Mouse (Mus musculus) hindbrain, embryonic 13.5 days (tissue): ENCODE results near the gene Chd2. TPM values are rescaled to one million over a fixed set of nuclear protein-coding genes. Genes with fewer than 3 reads are reported as not detected.
A peak's percentile ranks its signal among the peaks of the same experiment; 100 is the strongest.

Source experiments
- ATAC-seq: fragments of 200-750 bp; cut with Nextera tagmentation; 2 replicates; pipeline ENCODE4 v1.8.0; 2017; ENCODE audit warnings: moderate TSS enrichment; ENCODE audit not compliant: low FRiP score
- H3K27ac ChIP-seq: fragments of 300-500 bp; sonication (generic); 2 replicates; pipeline ENCODE4 v1.5.1; 2015; ENCODE audit warnings: inconsistent platforms, mild to moderate bottlenecking, moderate library complexity
- H3K27me3 ChIP-seq: fragments of 300-500 bp; sonication (generic); 2 replicates; pipeline ENCODE4 v1.6.1; 2015; ENCODE audit warnings: mild to moderate bottlenecking, inconsistent platforms
- H3K36me3 ChIP-seq: fragments of 300-500 bp; sonication (generic); 2 replicates; pipeline ENCODE4 v1.6.1; 2015; ENCODE audit warnings: mild to moderate bottlenecking, inconsistent platforms
- H3K4me1 ChIP-seq: fragments of 300-500 bp; sonication (generic); replicated peaks from 2 replicates; pipeline ENCODE4 v1.6.1; 2015; ENCODE audit warnings: inconsistent platforms
- H3K4me2 ChIP-seq: fragments of 300-500 bp; sonication (generic); 2 replicates; pipeline ENCODE4 v1.6.1; 2015; ENCODE audit warnings: inconsistent platforms, mild to moderate bottlenecking, moderate library complexity
- H3K4me3 ChIP-seq: fragments of 300-500 bp; sonication (generic); 2 replicates; pipeline ENCODE4 v1.5.1; 2015; ENCODE audit warnings: mild to moderate bottlenecking, inconsistent platforms
- H3K9ac ChIP-seq: fragments of 300-500 bp; sonication (generic); 2 replicates; pipeline ENCODE4 v1.6.1; 2015; ENCODE audit warnings: mild to moderate bottlenecking, inconsistent platforms
- H3K9me3 ChIP-seq: fragments of 300-500 bp; sonication (generic); 2 replicates; pipeline ENCODE4 v1.6.1; 2016; ENCODE audit warnings: inconsistent platforms
- WGBS: fragments of 180-500 bp; shearing (Covaris S2); methylation state at CpG from one replicate; pipeline ENCODE4 v1.1.7; 2015; 5-methylcytosine and 5-hydroxymethylcytosine counted together
- polyA plus RNA-seq: library from polyadenylated mRNA; unstranded; fragments of >200 nt; fragmentation: Nextera tagmentation; extraction: Ambion mirVana; gene quantifications from 2 replicates; pipeline ENCODE4 v1.2.1, GENCODE M21; 2015

The Chd2 gene
- polyA plus RNA-seq = 44.7 and 53.5 TPM in 2 replicates

DNA sequence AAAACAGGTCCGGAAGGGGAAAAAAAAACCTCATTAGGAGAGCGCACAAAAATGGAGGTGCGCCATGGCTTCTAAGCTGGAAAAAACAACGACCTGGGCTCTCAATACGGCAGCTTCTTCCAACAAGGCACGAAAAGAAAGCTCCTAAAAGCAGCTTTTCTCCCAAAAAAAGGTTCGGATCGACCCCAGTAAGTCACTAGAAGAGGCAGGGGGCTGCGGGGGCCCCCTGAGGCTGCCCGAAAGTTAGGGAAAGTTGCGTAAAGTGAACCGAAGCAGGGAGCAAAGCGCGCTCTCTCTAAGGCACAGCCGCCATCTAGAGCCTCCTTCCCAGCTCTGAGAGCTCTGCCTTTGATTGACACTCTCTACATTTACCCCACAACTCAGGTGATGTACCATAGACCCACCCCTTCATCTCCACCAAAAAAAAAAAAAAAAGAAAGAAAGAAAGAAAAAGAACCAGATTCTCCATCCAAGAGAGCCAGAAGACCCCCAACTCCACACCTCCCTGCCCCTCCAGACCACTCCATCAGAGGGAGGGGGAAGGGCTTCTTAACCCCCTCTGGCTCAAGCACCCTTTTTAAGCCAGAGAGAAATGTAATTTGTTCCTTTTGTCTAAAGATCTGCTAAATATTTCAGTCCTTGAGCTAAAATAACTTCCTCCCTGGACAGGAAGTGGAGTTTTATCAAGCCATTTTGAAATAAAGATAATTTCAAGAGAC, at the start of gene Chd2:
TSS of gene Chd2 (minus strand) at position 419 of the 719 bp plus-strand sequence.
- no peaks in the 10 kb centered on the region for H3K27me3 ChIP-seq
- 0% methylated on average over 15 of the region's 15 CpGs for WGBS
- no peak for ATAC-seq
- peaks cover 19% of the 10 kb centered on the region for H3K4me1 ChIP-seq
- H3K4me2 ChIP-seq = peak within 1 kb of the TSS; percentile 65
- H3K4me3 ChIP-seq = peak within 1 kb of the TSS; percentile 66
- no peaks in the 10 kb centered on the region for H3K9me3 ChIP-seq
- peak within 1 kb of the TSS; percentile 91 for H3K9ac ChIP-seq
- peaks cover 6% of the 10 kb centered on the region; the same call in 1 of the 2 replicates for H3K36me3 ChIP-seq
- peak within 1 kb of the TSS; percentile 99 for H3K27ac ChIP-seq

DNA sequence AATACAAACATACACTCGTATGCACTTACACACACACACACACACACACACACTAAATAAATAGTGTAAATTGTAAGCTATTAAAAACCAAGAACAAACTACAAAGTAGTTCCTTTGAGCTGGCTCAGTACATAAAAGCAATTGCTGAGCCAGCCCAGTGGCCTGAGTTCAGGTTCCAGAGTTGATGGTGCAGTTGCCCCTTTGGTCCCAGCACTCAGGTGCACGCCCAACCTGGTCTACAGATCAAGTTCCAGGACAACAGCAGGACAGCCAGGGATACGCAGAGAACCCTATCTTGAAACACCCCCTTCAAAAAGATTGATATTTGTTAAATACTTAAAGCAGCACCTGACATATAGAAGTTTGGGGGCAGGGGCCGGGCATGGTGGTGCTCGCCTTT, 49.1 kb upstream of the Chd2 start:
- Histone ChIP-seq H3K4me2 (no peak overlapping the region), H3K4me1 (peaks cover 28% of the 10 kb centered on the region), H3K4me3 (no peak overlapping the region), H3K9ac (no peak overlapping the region), H3K36me3 (no peaks in the 10 kb centered on the region), H3K27me3 (no peaks in the 10 kb centered on the region), H3K9me3 (no peaks in the 10 kb centered on the region), H3K27ac (no peak overlapping the region)
- 95% methylated on average over 5 of the region's 5 CpGs for WGBS
- ATAC-seq = no peak

DNA sequence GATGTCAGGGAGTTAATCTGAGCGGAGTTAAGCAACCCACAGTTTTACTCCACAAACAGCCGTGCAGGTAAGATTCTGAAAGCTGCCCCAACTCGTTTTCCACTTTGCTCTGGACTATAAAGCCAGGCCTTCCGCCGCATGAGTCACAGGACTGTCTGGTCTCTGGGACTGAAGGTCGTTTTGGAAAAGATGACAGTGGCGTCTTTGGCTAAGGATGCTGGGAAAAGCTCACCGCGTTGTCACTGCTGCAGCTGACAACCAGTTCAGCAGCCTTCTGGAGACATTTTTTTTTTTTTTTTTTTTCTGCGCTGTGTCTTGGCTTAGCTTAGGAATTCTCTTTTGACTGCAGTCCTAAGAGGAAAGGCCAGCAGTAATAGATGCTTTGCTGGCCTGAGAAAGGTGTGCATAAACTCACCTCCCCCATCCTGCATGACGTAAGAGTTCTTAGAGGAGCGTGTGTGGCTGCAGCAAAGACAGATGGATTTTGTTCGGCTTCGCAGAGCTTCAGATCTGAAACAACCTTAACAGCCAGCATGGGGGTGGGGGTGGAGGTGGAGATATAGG, 47.7 kb upstream of the Chd2 start:
- Histone ChIP-seq H3K9me3 (no peaks in the 10 kb centered on the region), H3K4me3 (no peak overlapping the region), H3K4me1 (peaks cover 22% of the 10 kb centered on the region), H3K9ac (0 out of 2 replicates have a peak overlapping the region, but pooled peaks have one; percentile 26), H3K36me3 (no peaks in the 10 kb centered on the region), H3K27me3 (no peaks in the 10 kb centered on the region), H3K4me2 (peak overlapping the region; percentile 21; the same call in 1 of the 2 replicates), H3K27ac (peak overlapping the region; percentile 71)
- WGBS = 60% methylated on average over 14 of the region's 14 CpGs
- 0 out of 2 replicates have a peak, but pooled peaks have one; percentile 26 for ATAC-seq

DNA sequence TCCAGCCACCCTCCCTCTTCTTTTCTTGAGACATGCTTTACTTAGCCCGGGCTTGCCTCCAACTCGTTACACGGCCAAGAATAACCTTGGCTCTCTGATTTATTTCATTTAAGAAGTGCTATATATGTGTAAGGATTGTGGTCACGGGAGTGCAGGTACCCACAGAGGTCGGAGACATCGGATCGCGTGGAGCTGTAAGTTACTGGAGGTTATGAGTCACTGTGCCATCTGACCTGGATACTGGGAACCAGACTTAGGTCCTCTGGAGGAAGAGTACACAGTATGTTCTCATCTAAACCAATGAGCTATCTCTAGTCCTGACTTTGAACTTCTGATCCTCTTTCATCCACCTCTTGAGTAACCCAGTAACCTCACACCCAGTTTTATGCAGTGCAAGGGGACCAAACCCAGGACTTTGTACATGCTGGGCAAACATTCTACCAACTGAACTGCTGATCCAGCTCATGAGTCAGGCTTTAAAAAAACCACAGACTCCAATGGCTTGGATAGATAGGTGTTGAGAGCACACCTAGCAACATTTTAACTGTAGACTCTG, 46.8 kb upstream of the Chd2 start:
- Histone ChIP-seq H3K4me3 (no peak overlapping the region), H3K36me3 (no peaks in the 10 kb centered on the region), H3K4me2 (no peak overlapping the region), H3K4me1 (peaks cover 15% of the 10 kb centered on the region), H3K9me3 (no peaks in the 10 kb centered on the region), H3K9ac (0 out of 2 replicates have a peak overlapping the region, but pooled peaks have one; percentile 26), H3K27me3 (no peaks in the 10 kb centered on the region), H3K27ac (peak overlapping the region; percentile 71)
- ATAC-seq = no peak
- 86% methylated on average over 8 of the region's 8 CpGs for WGBS

DNA sequence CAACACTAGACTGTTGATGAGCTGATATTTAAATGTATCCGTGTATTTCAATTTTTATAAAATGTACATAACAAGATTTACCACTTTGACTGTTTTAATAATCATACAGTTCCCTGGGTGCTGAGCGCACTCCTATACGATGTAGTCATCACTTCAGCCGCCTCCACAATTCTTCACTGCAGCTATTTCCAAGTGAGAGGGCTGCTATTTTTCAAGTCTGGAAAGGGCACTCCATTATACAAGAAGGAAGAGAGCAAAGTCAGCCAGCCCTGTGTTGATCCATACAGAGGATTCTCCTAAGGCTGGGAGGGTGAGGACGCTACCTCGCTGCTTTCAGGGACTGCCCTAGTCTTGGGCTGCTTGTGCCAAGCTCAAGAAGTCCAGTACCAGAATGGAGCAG, 45.1 kb upstream of the Chd2 start:
- Histone ChIP-seq H3K9ac (no peak overlapping the region), H3K4me3 (no peak overlapping the region), H3K27me3 (no peaks in the 10 kb centered on the region), H3K9me3 (no peaks in the 10 kb centered on the region), H3K4me2 (no peak overlapping the region), H3K36me3 (no peaks in the 10 kb centered on the region), H3K27ac (no peak overlapping the region), H3K4me1 (peaks cover 15% of the 10 kb centered on the region)
- no peak for ATAC-seq
- WGBS = 88% methylated on average over 6 of the region's 6 CpGs

DNA sequence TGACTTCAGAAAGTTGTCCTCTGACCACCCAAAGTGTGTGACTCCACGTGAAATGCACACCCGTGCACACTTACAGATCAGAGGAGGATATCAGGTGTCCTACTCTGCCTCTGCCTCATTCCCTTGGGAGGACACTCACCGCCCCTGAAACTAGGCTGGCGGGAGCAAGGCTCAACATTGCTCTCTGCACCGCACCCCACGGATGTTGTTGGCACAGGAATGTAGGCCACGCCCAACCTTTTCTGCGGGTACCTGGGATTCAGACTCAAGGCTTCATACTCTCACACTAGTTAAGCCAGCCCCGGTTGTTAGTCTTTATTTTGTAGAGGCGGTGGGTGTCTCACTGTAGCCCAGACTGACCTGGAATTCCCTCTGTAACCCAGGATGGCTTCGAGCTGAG, 44.6 kb upstream of the Chd2 start:
- Histone ChIP-seq H3K36me3 (no peaks in the 10 kb centered on the region), H3K4me3 (no peak overlapping the region), H3K27me3 (no peaks in the 10 kb centered on the region), H3K4me2 (no peak overlapping the region), H3K9ac (no peak overlapping the region), H3K27ac (no peak overlapping the region), H3K9me3 (no peaks in the 10 kb centered on the region), H3K4me1 (peaks cover 15% of the 10 kb centered on the region)
- ATAC-seq = no peak
- WGBS = 76% methylated on average over 11 of the region's 11 CpGs

DNA sequence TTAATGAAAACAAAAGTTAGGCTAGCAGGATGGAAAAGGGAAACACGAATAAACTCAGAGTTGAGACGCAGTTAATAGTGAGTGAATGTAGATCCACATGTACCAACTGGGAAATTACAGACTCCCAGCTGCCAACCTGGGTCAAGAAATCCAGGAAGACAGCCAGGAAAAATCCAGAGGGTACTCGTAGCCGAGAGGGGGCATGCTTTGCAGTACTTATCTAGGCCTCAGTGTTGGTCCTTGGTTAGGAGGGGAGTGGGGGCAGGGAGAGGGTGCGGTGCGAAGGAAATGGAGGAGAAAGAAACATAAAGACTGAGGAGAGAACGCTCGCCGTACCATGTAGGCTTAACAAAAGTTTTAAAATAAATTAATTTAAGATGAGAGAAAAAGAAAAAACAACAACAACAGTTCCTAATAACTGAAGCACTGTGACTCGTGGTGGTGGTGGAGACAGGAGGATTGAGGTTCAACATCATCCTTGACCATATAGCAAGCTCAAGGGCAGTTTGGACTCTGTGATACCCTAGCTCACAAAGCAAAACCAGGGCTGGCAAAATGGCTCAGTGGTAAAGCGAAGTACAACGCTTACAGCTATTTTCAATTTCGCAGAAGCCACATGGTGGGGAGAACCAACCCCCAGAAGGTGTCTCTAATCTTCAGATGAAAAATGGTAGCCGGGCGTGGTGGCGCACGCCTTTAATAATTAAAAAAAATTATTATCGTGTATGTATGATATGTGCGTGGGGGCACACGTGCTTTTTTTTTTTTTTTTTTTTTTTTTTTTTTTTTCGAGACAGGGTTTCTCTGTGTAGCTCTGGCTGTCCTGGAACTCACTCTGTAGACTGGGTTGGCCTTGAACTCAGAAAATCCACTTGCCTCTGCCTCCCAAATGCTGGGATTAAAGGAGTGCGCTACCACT, 43.7 kb upstream of the Chd2 start:
- Histone ChIP-seq H3K4me3 (no peak overlapping the region), H3K9me3 (no peaks in the 10 kb centered on the region), H3K4me2 (no peak overlapping the region), H3K9ac (no peak overlapping the region), H3K4me1 (peaks cover 15% of the 10 kb centered on the region), H3K36me3 (no peaks in the 10 kb centered on the region), H3K27me3 (no peaks in the 10 kb centered on the region), H3K27ac (peak overlapping the region; percentile 67)
- 79% methylated on average over 22 of the region's 22 CpGs for WGBS
- no peak for ATAC-seq

DNA sequence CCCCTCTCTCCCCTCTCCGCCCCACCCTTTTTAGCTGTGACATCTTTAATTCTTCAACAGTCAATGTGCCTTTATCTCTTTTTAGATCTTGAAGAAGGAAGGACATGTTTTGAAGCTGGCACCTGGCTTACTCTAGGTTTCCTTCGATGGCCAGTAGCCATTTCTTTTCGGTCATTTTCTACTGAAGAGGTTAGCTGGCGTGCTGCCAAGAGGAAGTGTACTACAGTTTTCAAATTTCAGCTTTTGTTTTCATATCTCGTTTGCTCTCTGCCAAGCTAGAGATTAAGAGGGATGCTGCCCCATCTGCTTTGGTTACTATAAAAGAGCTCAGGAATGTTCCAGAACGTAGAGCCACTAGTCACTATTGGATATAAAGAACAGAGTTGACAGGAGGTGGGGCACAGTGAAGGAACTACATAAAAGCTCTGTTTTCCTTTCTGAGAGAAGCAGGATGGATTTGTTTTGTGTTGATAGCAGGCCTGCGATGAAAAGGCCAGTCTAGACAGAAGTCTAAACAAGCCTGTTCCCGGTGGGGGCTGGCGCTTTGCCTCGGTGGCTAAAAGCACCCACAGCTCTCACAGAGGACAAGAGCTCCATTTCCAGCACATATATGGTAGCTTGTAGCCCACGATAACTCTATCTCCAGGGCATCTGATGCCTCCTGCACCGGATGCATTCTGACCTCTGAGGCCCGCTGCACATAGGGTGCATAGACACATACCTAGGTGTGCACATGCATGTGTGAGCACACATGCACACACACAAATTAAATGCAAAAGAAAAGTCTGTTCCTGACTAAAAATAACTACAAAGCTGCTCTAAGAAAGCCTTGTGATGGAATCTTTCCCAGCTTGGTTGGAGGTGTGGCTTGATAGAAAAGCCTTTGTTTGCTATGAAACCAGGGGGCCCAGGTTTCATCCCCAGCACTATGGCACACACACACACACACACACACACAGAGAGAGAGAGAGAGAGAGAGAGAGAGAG, 42.7 kb upstream of the Chd2 start:
- ATAC-seq = peak; percentile 77
- Histone ChIP-seq H3K9me3 (no peaks in the 10 kb centered on the region), H3K27me3 (no peaks in the 10 kb centered on the region), H3K9ac (no peak overlapping the region), H3K36me3 (no peaks in the 10 kb centered on the region), H3K4me3 (no peak overlapping the region), H3K4me1 (peaks cover 12% of the 10 kb centered on the region), H3K4me2 (no peak overlapping the region), H3K27ac (peak overlapping the region; percentile 75)
- 34% methylated on average over 13 of the region's 13 CpGs for WGBS

DNA sequence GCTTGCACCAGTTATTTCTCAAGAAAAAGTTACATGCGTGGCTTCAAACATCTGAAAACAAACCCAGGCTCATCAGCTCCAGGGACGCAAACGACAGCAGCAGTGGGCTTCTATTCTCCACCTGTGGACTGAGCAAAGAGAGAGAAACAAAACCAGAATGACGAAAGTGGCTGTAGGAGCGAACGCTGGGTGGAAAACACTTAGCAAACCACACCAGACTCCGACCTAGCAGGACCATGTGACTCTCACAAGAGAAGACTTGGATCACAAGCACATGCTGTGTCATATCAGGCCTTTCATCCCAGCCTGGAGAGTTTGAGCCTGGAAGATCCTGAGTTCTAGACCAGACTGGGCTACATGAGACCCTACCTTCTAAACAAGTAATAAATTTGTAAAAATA, 41.8 kb upstream of the Chd2 start:
- H3K27ac ChIP-seq = peak overlapping the region; percentile 75; the same call in 1 of the 2 replicates
- H3K4me3 ChIP-seq = no peak overlapping the region
- no peak overlapping the region for H3K9ac ChIP-seq
- WGBS = 75% methylated on average over 7 of the region's 7 CpGs
- H3K9me3 ChIP-seq = no peaks in the 10 kb centered on the region
- peaks cover 7% of the 10 kb centered on the region for H3K4me1 ChIP-seq
- H3K4me2 ChIP-seq = no peak overlapping the region
- no peaks in the 10 kb centered on the region for H3K36me3 ChIP-seq
- H3K27me3 ChIP-seq = no peaks in the 10 kb centered on the region
- no peak for ATAC-seq

DNA sequence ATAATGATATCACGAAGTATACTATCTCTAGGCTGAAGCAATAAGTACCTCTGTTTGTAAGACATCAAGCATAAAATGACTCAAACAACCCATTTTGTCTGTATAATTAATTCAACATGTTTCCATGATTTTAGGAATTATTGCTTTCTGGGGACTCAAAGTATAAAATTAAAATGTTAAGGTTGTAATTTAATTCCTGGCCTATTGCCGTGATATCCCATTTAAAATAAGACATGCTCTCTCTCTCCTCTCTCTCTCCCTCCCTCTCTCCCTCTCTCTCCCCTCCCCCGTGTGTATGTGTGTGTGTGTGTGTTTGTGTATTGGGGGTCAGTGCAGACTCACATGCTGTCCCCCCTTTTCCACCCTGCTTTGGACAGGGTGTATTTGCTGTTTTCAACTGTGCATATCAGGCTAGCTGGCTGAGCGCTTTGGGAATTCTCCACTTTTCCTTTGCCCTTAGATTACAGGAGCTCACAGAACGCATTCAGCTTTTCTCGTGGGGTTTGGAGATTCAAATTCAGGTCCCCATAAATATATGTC, 40.3 kb upstream of the Chd2 start:
- no peak for ATAC-seq
- Histone ChIP-seq H3K36me3 (no peaks in the 10 kb centered on the region), H3K27me3 (no peaks in the 10 kb centered on the region), H3K9ac (no peak overlapping the region), H3K9me3 (no peaks in the 10 kb centered on the region), H3K27ac (no peak overlapping the region), H3K4me1 (peaks cover 7% of the 10 kb centered on the region), H3K4me2 (no peak overlapping the region), H3K4me3 (no peak overlapping the region)
- 70% methylated on average over 6 of the region's 6 CpGs for WGBS
